Mouse (Mus musculus) ES-E14 (cell line): ENCODE measurements around the gene Hepacam2.

Experiments used
- CHD2 ChIP-seq: IDR thresholded peaks from 2 replicates; pipeline ENCODE4 v1.6.1; 2014; ENCODE audit warnings: mild to moderate bottlenecking, low read depth, low read length, inconsistent platforms
- ZC3H11A ChIP-seq: IDR thresholded peaks from 2 replicates; pipeline ENCODE4 v1.6.1; 2012; ENCODE audit warnings: low read depth, mild to moderate bottlenecking, inconsistent platforms, low read length, borderline replicate concordance
- ZNF384 ChIP-seq: IDR thresholded peaks from 2 replicates; pipeline ENCODE4 v1.6.1; 2012; ENCODE audit warnings: low read depth, low read length, inconsistent platforms

DNA sequence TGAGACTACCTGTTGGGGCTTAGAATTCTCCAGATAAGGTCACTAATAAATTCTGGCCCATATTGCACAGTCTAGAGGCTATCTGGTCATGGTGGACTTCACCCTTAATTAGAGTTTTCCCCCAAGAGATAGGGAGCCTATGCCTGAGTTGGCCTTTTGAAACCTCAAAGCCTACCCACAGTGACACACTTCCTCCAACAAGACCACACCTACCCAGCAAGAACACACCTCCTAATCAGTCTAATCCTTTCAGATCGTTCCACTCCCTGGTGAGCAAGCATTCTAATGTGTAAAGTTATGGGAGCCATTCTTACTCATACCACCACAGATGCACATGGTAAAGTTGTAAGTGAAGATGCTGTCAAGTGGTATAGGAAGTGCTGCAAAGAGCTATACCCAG, 38.0 kb upstream of the Hepacam2 start:
- TF ChIP-seq CHD2 (no peak), ZNF384 (no peak), ZC3H11A (no peak)
